Mouse (Mus musculus): ENCODE measurements around the gene Zfp207. TPM values are rescaled to one million over a fixed set of nuclear protein-coding genes. Genes with fewer than 3 reads are reported as not detected.
A peak's percentile ranks its signal among the peaks of the same experiment; 100 is the strongest.
"Not testable (repeated sequence)": the region's sequence is repeated elsewhere in the genome, so short reads cannot be mapped to it uniquely, and the experiment has no call there.

The Zfp207 gene
- polyA plus RNA-seq, 1 experiment, result 64.0 TPM

DNA sequence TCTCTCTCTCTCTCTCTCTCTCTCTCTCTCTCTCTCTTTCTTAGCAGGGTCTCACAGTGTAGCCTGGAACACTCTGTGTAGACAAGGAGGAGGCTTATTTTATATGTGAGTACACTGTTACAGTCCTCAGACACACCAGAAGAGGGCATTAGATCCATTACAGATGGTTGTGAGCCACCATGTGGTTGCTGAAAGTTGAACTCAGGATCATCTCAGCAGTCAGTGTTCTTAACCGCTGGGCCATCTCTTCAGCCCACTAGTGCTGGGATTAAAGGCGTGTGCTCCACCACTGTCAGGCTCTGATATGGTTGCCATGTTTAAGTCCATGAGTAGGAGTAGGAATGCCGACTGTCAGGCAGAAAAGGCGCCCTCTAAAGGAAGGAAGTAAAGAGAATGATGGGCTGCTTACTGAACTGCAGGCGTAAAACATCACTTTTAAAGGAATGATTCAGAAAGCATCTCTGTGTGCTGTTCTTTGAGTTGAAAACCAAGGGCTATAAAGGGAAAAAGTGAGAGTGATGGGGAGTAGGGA lies 42.2 kb downstream of the Zfp207 start:
- Histone ChIP-seq H3K4me1 (ENCODE audit: control insufficient read depth, insufficient read depth, insufficient read length) (0 out of 2 replicates have a peak, but pooled peaks cover 3% of the 10 kb centered on the region), H3K4me3 (ENCODE audit: extremely low read depth, insufficient read depth, insufficient read length) (no peak overlapping the region), H3K27me3 (ENCODE audit: control insufficient read depth, insufficient read depth, low read length) (no peaks in the 10 kb centered on the region), H3K27ac (ENCODE audit: insufficient read depth, low read length) (no peak overlapping the region), H3K36me3 (ENCODE audit: control insufficient read depth, insufficient read depth, low read length) (no peaks in the 10 kb centered on the region)
- TF ChIP-seq POLR2A (IDR thresholded peaks at IDR 0.05; ENCODE audit: low read depth, low read length) (no peak), CTCF (IDR thresholded peaks at IDR 0.05; ENCODE audit: extremely low read depth, insufficient read depth, insufficient read length, insufficient replicate concordance) (no peak)
- DNase-seq (ENCODE audit: low read depth in 1 of 2, low spot score in 2 of 2), result no peak
- 63% methylated on average over 5 of the region's 5 CpGs for WGBS

DNA sequence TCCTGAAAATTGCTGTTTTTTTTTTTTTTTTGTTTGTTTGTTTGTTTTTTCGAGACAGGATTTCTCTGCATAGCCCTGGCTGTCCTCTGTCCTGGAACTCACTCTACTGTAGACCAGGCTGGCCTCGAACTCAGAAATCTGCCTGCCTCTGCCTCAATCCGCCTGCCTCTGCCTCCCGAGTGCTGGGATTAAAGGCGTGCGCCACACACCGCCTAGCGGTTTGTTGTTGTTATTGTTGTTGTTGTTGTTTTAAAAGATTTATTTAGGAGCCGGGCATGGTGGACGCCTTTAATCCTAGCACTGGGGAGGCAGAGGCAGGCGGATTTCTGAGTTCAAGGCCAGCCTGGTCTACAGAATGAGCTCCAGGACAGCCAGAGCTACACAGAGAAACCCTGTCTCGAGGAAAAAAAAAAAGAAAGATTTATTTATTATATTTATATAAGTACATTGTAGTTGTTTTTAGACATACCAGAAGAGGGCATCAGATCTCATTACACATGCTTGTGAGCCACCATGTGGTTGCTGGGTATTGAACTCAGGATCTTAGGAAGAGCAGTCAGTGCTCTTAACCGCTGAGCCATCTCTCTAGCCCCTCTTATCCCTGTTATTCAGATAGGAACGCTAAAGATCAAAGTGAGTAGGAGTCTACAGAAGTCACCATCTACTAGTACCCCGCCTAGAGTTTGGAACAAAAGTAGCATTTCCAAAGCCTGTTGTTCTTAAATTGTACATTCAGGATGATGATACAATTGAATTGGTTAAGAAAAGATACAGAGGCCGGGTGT lies 43.1 kb downstream of the Zfp207 start:
- DNase-seq (ENCODE audit: low read depth in 1 of 2, low spot score in 2 of 2); H3K27me3 ChIP-seq (ENCODE audit: control insufficient read depth, insufficient read depth, low read length); H3K27ac ChIP-seq (ENCODE audit: insufficient read depth, low read length); H3K4me3 ChIP-seq (ENCODE audit: extremely low read depth, insufficient read depth, insufficient read length); H3K36me3 ChIP-seq (ENCODE audit: control insufficient read depth, insufficient read depth, low read length); H3K4me1 ChIP-seq (ENCODE audit: control insufficient read depth, insufficient read depth, insufficient read length): not testable (repeated sequence)
- WGBS, result 82% methylated on average over 16 of the region's 16 CpGs

DNA sequence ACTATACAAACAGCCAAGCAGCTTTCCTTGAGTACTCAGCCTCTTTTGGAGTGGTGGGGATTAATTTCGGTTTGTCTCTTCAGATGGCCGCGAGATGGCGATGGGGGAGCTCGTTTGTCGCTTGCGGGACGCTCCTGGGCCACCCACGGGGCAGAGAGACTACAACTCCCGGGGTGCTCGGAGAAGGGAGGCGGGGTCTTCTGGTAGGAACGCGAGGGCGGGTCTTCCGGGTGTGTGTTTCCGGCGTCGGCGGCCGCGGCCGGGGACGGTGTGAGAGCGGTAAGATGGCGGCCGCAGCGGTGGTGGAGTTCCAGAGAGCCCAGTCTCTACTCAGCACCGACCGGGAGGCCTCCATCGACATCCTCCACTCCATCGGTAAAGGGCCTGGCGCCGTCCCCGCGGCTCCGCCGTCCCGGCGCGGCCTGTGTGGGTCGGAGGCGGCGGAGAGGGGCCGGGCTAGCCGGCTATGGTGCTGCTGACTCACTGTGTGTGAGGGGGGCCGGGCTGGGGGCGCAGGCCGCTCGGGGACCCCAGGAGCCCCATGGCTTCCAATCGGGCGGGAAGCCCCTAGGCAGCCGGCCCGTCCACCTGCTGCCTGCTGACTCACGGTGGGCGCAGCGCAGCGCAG lies 45.4 kb downstream of the Zfp207 start, which contains the start of gene Psmd11:
Gene Psmd11 (plus strand): TSS at position 235 of the 628 bp plus-strand sequence.
- H3K27me3 ChIP-seq (ENCODE audit: control insufficient read depth, insufficient read depth, low read length), result no peaks in the 10 kb centered on the region
- TF ChIP-seq POLR2A (IDR thresholded peaks at IDR 0.05; ENCODE audit: low read depth, low read length) (peak; percentile 64), CTCF (IDR thresholded peaks at IDR 0.05; ENCODE audit: extremely low read depth, insufficient read depth, insufficient read length, insufficient replicate concordance) (peak; percentile 66; the same call in 1 of the 2 replicates)
- peak; percentile 91 to 95 for DNase-seq (ENCODE audit: low read depth in 1 of 2, low spot score in 2 of 2)
- peaks cover 6% of the 10 kb centered on the region for H3K36me3 ChIP-seq (ENCODE audit: control insufficient read depth, insufficient read depth, low read length)
- WGBS, result under 1% methylated on average over 57 of the region's 58 CpGs
- H3K4me1 ChIP-seq (ENCODE audit: control insufficient read depth, insufficient read depth, insufficient read length), result 0 out of 2 replicates have a peak, but pooled peaks cover 3% of the 10 kb centered on the region
- peak within 1 kb of the TSS; percentile 73 for H3K27ac ChIP-seq (ENCODE audit: insufficient read depth, low read length)
- H3K4me3 ChIP-seq (ENCODE audit: extremely low read depth, insufficient read depth, insufficient read length), result peak within 1 kb of the TSS; percentile 94

DNA sequence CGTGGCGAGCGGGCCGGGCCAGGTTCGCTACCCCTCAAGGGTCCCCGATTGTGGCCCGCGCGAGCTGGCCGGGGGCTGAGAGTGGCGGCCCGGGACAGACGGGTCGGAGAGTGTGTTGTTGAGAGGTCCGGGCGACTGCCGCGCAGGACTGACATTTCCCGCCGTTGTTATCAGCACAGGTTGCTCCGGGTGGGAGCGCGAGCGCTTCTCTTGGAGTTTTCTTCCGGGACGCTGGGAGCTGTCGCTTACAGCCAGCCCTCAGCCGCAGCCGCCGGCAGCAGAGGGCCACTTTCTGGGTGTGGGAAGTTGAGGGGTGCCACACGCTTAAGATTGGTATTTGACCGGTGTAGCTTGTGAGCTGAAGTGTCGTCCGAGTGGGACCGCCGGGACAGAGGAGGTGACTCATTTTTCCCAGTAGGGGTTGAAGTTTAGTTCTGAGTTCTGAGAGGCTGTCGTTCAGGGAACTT lies 46.0 kb downstream of the Zfp207 start:
- peak overlapping the region; percentile 5; the same call in 1 of the 2 replicates for H3K27ac ChIP-seq (ENCODE audit: insufficient read depth, low read length)
- H3K27me3 ChIP-seq (ENCODE audit: control insufficient read depth, insufficient read depth, low read length), result no peaks in the 10 kb centered on the region
- H3K36me3 ChIP-seq (ENCODE audit: control insufficient read depth, insufficient read depth, low read length), result peaks cover 6% of the 10 kb centered on the region
- peak overlapping the region; percentile 94 for H3K4me3 ChIP-seq (ENCODE audit: extremely low read depth, insufficient read depth, insufficient read length)
- DNase-seq (ENCODE audit: low read depth in 1 of 2, low spot score in 2 of 2), result peak in 1 of 2 experiments; percentile 5
- TF ChIP-seq POLR2A (IDR thresholded peaks at IDR 0.05; ENCODE audit: low read depth, low read length) (no peak), CTCF (IDR thresholded peaks at IDR 0.05; ENCODE audit: extremely low read depth, insufficient read depth, insufficient read length, insufficient replicate concordance) (no peak)
- H3K4me1 ChIP-seq (ENCODE audit: control insufficient read depth, insufficient read depth, insufficient read length), result 0 out of 2 replicates have a peak, but pooled peaks cover 3% of the 10 kb centered on the region
- WGBS, result under 1% methylated on average over 37 of the region's 37 CpGs

DNA sequence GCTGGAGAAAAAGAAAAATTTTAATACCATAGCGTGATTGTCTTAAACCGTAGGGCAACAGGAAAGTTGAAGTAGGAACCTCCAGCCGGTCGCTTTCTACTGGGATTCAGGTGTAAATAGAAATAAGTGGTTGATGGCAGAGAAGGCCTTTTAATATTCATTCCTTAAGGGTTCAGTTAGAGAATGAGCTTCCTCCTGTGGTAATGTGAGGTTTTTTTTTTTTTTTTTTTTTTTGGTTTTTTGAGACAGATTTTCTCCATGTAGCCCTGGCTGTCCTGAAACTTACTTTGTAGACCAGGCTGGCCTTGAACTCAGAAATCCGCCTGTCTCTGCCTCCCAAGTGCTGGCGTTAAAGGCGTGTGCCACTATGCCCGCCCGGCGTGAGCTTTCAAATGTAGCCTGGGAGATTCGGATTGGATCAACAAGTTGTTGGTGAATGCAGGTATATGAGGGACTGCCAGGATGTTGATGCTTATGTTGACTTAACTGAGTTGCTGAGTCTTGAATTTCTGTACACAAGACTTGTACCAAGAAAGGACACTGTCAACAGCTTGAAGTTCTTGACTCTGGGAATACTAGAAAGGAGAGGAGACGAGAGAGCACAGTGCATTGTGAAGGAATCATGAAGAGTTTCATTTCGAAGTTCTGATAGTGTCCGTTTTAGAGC lies 46.6 kb downstream of the Zfp207 start:
- H3K27ac ChIP-seq (ENCODE audit: insufficient read depth, low read length), result no peak overlapping the region
- no peak for DNase-seq (ENCODE audit: low read depth in 1 of 2, low spot score in 2 of 2)
- WGBS, result 63% methylated on average over 14 of the region's 14 CpGs

DNA sequence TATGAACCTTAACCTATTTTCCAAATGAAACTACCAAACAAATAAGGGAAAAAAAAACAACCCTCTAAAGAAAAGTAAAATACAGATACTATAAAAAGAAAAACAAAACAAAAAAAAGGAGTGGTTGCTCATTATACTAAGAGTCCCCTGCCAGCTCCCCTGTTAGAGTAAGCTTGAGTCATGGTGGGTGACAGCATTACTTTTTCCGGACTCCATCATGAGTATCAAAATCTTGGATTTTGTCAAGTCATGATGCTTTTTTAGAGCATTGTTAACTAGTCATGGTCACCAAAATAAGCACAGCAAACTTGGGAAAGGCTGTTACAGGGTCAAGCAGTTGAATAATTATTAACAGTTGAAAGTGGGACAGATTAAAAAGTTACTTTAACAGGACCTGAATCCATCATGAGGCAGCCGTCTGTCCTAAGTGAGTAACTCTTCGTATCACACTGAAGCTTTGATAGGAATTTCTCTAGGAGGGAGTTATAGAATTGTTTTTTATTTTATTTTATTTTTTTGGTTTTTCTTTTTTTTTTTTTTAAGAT lies 47.4 kb downstream of the Zfp207 start:
- DNase-seq (ENCODE audit: low read depth in 1 of 2, low spot score in 2 of 2), result no peak
- no peak overlapping the region for H3K4me3 ChIP-seq (ENCODE audit: extremely low read depth, insufficient read depth, insufficient read length)
- no peaks in the 10 kb centered on the region for H3K27me3 ChIP-seq (ENCODE audit: control insufficient read depth, insufficient read depth, low read length)
- peaks cover 7% of the 10 kb centered on the region for H3K36me3 ChIP-seq (ENCODE audit: control insufficient read depth, insufficient read depth, low read length)
- no peak overlapping the region for H3K27ac ChIP-seq (ENCODE audit: insufficient read depth, low read length)
- TF ChIP-seq CTCF (IDR thresholded peaks at IDR 0.05; ENCODE audit: extremely low read depth, insufficient read depth, insufficient read length, insufficient replicate concordance) (no peak), POLR2A (IDR thresholded peaks at IDR 0.05; ENCODE audit: low read depth, low read length) (no peak)
- 0 out of 2 replicates have a peak, but pooled peaks cover 3% of the 10 kb centered on the region for H3K4me1 ChIP-seq (ENCODE audit: control insufficient read depth, insufficient read depth, insufficient read length)
- WGBS, result 91% methylated on average over 3 of the region's 3 CpGs

More for the DNA sequence above, 46.6 kb downstream of the Zfp207 start:
- peak overlapping the region; percentile 94 for H3K4me3 ChIP-seq (ENCODE audit: extremely low read depth, insufficient read depth, insufficient read length)
- no peak for TF ChIP-seq CTCF (IDR thresholded peaks at IDR 0.05; ENCODE audit: extremely low read depth, insufficient read depth, insufficient read length, insufficient replicate concordance)
- no peak for TF ChIP-seq POLR2A (IDR thresholded peaks at IDR 0.05; ENCODE audit: low read depth, low read length)
- H3K4me1 ChIP-seq (ENCODE audit: control insufficient read depth, insufficient read depth, insufficient read length), result 0 out of 2 replicates have a peak, but pooled peaks cover 3% of the 10 kb centered on the region
- peaks cover 7% of the 10 kb centered on the region for H3K36me3 ChIP-seq (ENCODE audit: control insufficient read depth, insufficient read depth, low read length)
- H3K27me3 ChIP-seq (ENCODE audit: control insufficient read depth, insufficient read depth, low read length), result no peaks in the 10 kb centered on the region

Measured in spleen, adult 2 months (tissue).